Mouse (Mus musculus) spleen, postnatal 0 days (tissue): ENCODE data around the gene Pla2g4b. TPM values are rescaled to one million over a fixed set of nuclear protein-coding genes. Genes with fewer than 3 reads are reported as not detected.

Source experiments
- polyA plus RNA-seq: library from polyadenylated mRNA; unstranded; fragments of >200 nt; fragmentation: Nextera tagmentation; extraction: Ambion mirVana; gene quantifications from 2 replicates; pipeline ENCODE4 v1.2.1, GENCODE M21; 2015

The Pla2g4b gene
- polyA plus RNA-seq, result 0.04 and 0.44 TPM in 2 replicates

GRCm38 (mm10) chr2:120032726-120033467 lies at the start of gene Pla2g4b:
Gene Pla2g4b (plus strand): TSS chr2:120033417.

GRCm38 (mm10) chr2:120026984-120027949 lies 6.0 kb upstream of the Pla2g4b start, which contains the start of the genes Jmjd7 and Gm28042:
Gene Jmjd7 (plus strand): TSS chr2:120027483.
Gene Gm28042 (plus strand): TSS chr2:120027493.

Other genes with a start within 250 kb of the Pla2g4b start
- 8.4 and 11.4 TPM in 2 replicates for gene Rpap1, start 245.9 kb upstream of the Pla2g4b start, polyA plus RNA-seq
- 3.5 and 4.8 TPM in 2 replicates for gene Tyro3, start 235.7 kb upstream of the Pla2g4b start, polyA plus RNA-seq
- gene Mga, start 136.2 kb upstream of the Pla2g4b start, polyA plus RNA-seq, result 11.9 and 13.2 TPM in 2 replicates
- 0.69 and 0.73 TPM in 2 replicates for gene Mapkbp1, start 60.7 kb upstream of the Pla2g4b start, polyA plus RNA-seq
- gene Jmjd7, start 5.9 kb upstream of the Pla2g4b start, polyA plus RNA-seq, result 10.8 and 11.7 TPM in 2 replicates
- gene Gm28042, start 5.9 kb upstream of the Pla2g4b start, polyA plus RNA-seq, result 0.29 and 0.42 TPM in 2 replicates
- gene Ehd4, start 121.2 kb downstream of the Pla2g4b start, polyA plus RNA-seq, result 32.0 and 46.9 TPM in 2 replicates
- not detected in 2 replicates for gene Pla2g4e, start 211.9 kb downstream of the Pla2g4b start, polyA plus RNA-seq